Comparison of ENCODE assay signal across 11 mouse cellular contexts in genomic region chr2:33770526-33771130, GRCm38 (mm10).
"Had no signal": no experiment of that assay in that cellular context is flagged by ENCODE, and none has a peak within 500 bp of the region (broad histone marks: within the 10 kb centered on the region; RNA-seq: fewer than 3 reads in every experiment).

No protein-coding gene starts in this region.

- H3K9me3 ChIP-seq: midbrain, embryonic 10.5 days; neural tube, embryonic 15.5 days had no signal

- H3K27ac ChIP-seq: limb, embryonic 13.5 days; midbrain, embryonic 10.5 days; neural tube, embryonic 15.5 days had no signal

- H3K4me3 ChIP-seq: limb, embryonic 13.5 days; midbrain, embryonic 10.5 days; myocyte; neural tube, embryonic 15.5 days had no signal

- H3K27me3 ChIP-seq: limb, embryonic 13.5 days; neural tube, embryonic 15.5 days had no signal

- H3K4me2 ChIP-seq: limb, embryonic 13.5 days; liver, embryonic 11.5 days; lung, embryonic 14.5 days; neural tube, embryonic 15.5 days had no signal

- DNase-seq: left cerebral cortex, postnatal 4 days; lung, embryonic 14.5 days; lung, postnatal 10 days; lung, postnatal 4 days; thymus, adult 18-20 months; thymus, postnatal 14 days had no signal

- H3K9ac ChIP-seq: limb, embryonic 13.5 days; lung, embryonic 14.5 days; neural tube, embryonic 15.5 days had no signal
